Mouse (Mus musculus): Measurements from ENCODE around the gene Tnxb. TPM values are rescaled to one million over a fixed set of nuclear protein-coding genes. Genes with fewer than 3 reads are reported as not detected.

The Tnxb gene
- polyA plus RNA-seq, 1 experiment from 2014 or later = 0.85 TPM

DNA sequence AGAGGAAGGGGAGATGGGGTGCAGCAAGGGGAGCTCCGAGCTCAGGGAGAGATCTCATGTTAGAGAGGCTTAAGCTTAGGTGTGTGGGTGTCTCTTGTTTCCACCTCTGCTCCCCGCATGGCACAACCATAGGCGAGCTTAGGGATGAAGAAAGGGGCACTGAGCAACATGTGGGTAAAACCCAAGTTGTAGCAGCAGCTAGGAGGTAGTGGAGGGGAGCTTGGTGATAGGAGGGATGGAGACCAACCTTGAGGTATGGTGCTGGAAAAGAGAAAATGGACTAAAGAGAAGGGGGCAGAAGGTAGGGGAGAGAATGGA is 10.5 kb upstream of the Tnxb start:
- Histone ChIP-seq H3K4me1 (ENCODE audit: insufficient read depth, low read depth, low read length) (peaks cover 17% of the 10 kb centered on the region), H3K9me3 (ENCODE audit: low read length) (no peaks in the 10 kb centered on the region), H3K4me2 (replicated peaks; ENCODE audit: low read depth, low read length) (no peak overlapping the region), H3K4me3 (ENCODE audit: low read depth, low read length) (no peak overlapping the region), H3K36me3 (ENCODE audit: insufficient read depth, low read length) (no peaks in the 10 kb centered on the region), H3K27me3 (replicated peaks; ENCODE audit: insufficient read depth, low read length) (peaks cover 7% of the 10 kb centered on the region), H3K27ac (ENCODE audit: low read length) (no peak overlapping the region), H3K9ac (replicated peaks; ENCODE audit: low read depth) (no peak overlapping the region)
- TF ChIP-seq CTCF (IDR thresholded peaks at IDR 0.05) (no peak), EP300 (IDR thresholded peaks at IDR 0.05) (no peak)
- ATAC-seq (no peak), DNase-seq (ENCODE audit: low spot score) (no peak)
- WGBS = 68% methylated on average over 3 of the region's 3 CpGs

DNA sequence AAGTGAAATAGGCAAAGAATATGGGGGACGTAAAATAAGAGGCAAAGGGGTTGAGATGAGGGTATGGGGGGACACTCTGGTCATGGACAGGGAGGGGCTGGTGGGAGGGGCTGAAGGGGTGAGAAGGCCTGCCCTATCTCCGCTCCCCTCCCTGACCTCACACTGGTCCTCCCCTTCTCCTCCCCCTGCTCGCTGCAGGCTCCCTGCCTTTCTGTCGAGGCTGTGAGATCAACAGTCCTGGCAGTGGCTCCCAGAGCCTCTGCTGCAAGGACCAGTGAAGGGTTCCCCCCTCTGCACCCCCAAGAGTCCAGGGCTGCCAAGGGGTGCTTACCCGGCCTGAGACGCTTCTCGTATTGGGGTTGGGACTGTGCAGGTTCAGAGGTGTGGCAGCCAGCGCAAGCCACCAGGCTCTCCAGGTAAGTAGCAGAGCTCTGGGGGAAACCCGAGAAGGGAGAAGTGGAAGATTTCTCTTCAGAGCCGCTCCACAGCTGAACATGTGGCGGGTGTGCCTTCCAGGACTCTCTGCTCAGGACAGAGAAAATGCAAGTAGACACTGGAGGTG is 10.0 kb upstream of the Tnxb start:
- Histone ChIP-seq H3K9ac (replicated peaks; ENCODE audit: low read depth) (no peak overlapping the region), H3K36me3 (ENCODE audit: insufficient read depth, low read length) (no peaks in the 10 kb centered on the region), H3K27me3 (replicated peaks; ENCODE audit: insufficient read depth, low read length) (peaks cover 7% of the 10 kb centered on the region), H3K27ac (ENCODE audit: low read length) (no peak overlapping the region; the same call in 1 of the 2 replicates), H3K4me1 (ENCODE audit: insufficient read depth, low read depth, low read length) (peaks cover 13% of the 10 kb centered on the region), H3K4me2 (replicated peaks; ENCODE audit: low read depth, low read length) (no peak overlapping the region; the same call in 1 of the 2 replicates), H3K4me3 (ENCODE audit: low read depth, low read length) (peak overlapping the region; percentile 8; the same call in 1 of the 2 replicates), H3K9me3 (ENCODE audit: low read length) (no peaks in the 10 kb centered on the region)
- 22% methylated on average over 10 of the region's 11 CpGs for WGBS
- TF ChIP-seq EP300 (IDR thresholded peaks at IDR 0.05) (no peak), CTCF (IDR thresholded peaks at IDR 0.05) (no peak)
- ATAC-seq = no peak
- DNase-seq (ENCODE audit: low spot score) = no peak

DNA sequence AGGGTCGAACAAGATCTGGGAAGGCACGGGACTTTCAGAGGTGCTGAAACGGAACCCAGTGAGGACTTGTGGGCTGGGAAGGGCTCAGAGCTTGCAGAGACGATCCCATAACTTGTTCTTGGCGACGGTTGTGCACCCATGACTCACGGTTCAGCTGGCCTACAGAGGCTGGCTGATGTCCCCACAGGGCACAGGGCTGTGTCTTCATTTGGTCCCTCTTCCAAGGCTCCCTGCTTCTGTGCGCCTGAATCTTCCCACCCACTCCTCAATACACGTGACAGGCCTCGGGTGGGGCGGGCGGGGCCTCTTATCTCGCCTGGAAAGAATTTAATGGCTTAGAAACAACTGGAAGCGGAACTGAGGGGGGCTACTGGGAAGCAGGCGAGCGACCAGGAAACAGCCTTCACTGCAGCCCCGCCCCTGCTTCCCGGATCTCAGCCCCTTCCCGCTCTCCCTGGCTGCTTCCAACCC is 9.2 kb upstream of the Tnxb start:
- Histone ChIP-seq H3K36me3 (ENCODE audit: insufficient read depth, low read length) (no peaks in the 10 kb centered on the region), H3K27me3 (replicated peaks; ENCODE audit: insufficient read depth, low read length) (peaks cover 7% of the 10 kb centered on the region), H3K27ac (ENCODE audit: low read length) (peak overlapping the region; percentile 57; the same call in 1 of the 2 replicates), H3K4me3 (ENCODE audit: low read depth, low read length) (peak overlapping the region; percentile 14; the same call in 1 of the 2 replicates), H3K9ac (replicated peaks; ENCODE audit: low read depth) (no peak overlapping the region), H3K4me1 (ENCODE audit: insufficient read depth, low read depth, low read length) (peaks cover 12% of the 10 kb centered on the region), H3K4me2 (replicated peaks; ENCODE audit: low read depth, low read length) (peak overlapping the region; percentile 48), H3K9me3 (ENCODE audit: low read length) (no peaks in the 10 kb centered on the region)
- 3% methylated on average over 18 of the region's 19 CpGs for WGBS
- peak; percentile 83 for ATAC-seq
- TF ChIP-seq CTCF (IDR thresholded peaks at IDR 0.05) = no peak
- peak; percentile 79 for TF ChIP-seq EP300 (IDR thresholded peaks at IDR 0.05)
- peak; percentile 81 for DNase-seq (ENCODE audit: low spot score)

DNA sequence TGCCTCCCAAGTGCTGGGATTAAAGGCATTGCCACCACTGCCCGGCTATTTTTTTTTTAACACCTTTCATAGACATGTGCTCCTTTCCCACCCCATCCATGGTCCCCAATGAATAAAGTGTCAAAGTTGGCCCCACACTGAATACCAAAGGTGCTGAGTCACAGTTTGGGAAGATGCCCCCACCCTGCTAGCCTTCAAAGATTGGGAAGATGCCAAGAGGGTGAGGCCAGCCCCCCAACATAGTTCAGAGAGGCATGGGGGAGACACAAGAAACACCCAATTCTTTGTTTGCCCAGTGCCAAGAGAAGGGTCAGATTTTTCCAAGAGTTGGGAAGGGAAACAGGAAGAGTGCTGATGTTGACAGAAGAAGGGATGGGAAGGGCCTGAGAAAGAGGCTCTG is 7.9 kb upstream of the Tnxb start:
- ATAC-seq = no peak
- Histone ChIP-seq H3K4me2 (replicated peaks; ENCODE audit: low read depth, low read length) (no peak overlapping the region), H3K9me3 (ENCODE audit: low read length) (no peaks in the 10 kb centered on the region), H3K27me3 (replicated peaks; ENCODE audit: insufficient read depth, low read length) (peaks cover 7% of the 10 kb centered on the region), H3K36me3 (ENCODE audit: insufficient read depth, low read length) (no peaks in the 10 kb centered on the region), H3K4me3 (ENCODE audit: low read depth, low read length) (no peak overlapping the region), H3K27ac (ENCODE audit: low read length) (no peak overlapping the region), H3K4me1 (ENCODE audit: insufficient read depth, low read depth, low read length) (peaks cover 12% of the 10 kb centered on the region; the same call in 1 of the 2 replicates), H3K9ac (replicated peaks; ENCODE audit: low read depth) (no peak overlapping the region)
- TF ChIP-seq EP300 (IDR thresholded peaks at IDR 0.05) = no peak
- no peak for TF ChIP-seq CTCF (IDR thresholded peaks at IDR 0.05)
- 90% methylated on average over 1 of the region's 1 CpGs for WGBS
- no peak for DNase-seq (ENCODE audit: low spot score)

DNA sequence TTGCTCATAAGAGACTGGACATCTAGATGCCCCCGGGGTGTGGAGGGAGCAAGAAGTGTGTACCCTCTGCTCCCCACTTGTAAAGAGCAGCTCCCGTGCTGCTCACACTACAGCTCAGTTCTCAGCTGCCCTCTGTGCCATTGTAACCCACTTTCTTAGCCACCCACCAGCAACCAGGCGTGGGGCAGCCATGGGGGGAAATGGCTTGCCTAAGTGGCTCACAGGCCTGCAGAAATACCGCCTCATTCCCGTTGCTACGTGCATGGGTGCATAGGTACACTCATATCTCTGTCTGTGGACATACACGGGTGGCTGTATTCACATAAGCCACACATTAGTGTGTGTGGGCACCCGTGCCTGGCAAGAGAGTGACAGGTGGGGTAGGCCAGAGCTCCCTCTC is 7.4 kb upstream of the Tnxb start:
- no peaks in the 10 kb centered on the region for H3K36me3 ChIP-seq (ENCODE audit: insufficient read depth, low read length)
- no peak overlapping the region for H3K9ac ChIP-seq (replicated peaks; ENCODE audit: low read depth)
- H3K4me3 ChIP-seq (ENCODE audit: low read depth, low read length) = no peak overlapping the region
- H3K27me3 ChIP-seq (replicated peaks; ENCODE audit: insufficient read depth, low read length) = peaks cover 7% of the 10 kb centered on the region
- no peaks in the 10 kb centered on the region for H3K9me3 ChIP-seq (ENCODE audit: low read length)
- ATAC-seq (no peak), DNase-seq (ENCODE audit: low spot score) (no peak)
- H3K4me1 ChIP-seq (ENCODE audit: insufficient read depth, low read depth, low read length) = peaks cover 12% of the 10 kb centered on the region; the same call in 1 of the 2 replicates
- WGBS = 83% methylated on average over 8 of the region's 8 CpGs
- H3K4me2 ChIP-seq (replicated peaks; ENCODE audit: low read depth, low read length) = no peak overlapping the region
- H3K27ac ChIP-seq (ENCODE audit: low read length) = no peak overlapping the region
- TF ChIP-seq EP300 (IDR thresholded peaks at IDR 0.05) (no peak), CTCF (IDR thresholded peaks at IDR 0.05) (no peak)

DNA sequence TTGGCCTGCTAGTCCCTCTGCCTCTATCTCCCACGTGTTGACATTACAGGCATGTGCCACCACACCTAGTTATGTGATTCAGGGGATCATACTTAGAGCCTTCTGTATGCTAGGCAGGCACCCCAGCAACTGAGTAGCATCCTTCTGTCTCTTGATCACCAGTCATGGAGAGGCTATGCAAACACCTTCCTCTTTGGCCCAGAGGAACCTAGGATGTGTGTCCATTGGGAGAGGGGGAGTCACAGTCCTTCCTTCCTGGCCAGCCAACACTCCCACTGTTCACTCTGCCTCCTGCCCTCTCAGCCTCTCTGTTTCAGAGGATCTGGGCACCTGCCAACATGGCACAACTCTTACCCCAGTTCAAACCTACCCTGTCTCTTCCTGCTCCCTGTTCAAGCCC is 6.8 kb upstream of the Tnxb start:
- no peak overlapping the region for H3K9ac ChIP-seq (replicated peaks; ENCODE audit: low read depth)
- H3K4me3 ChIP-seq (ENCODE audit: low read depth, low read length) = no peak overlapping the region
- ATAC-seq = no peak
- H3K4me1 ChIP-seq (ENCODE audit: insufficient read depth, low read depth, low read length) = peaks cover 12% of the 10 kb centered on the region; the same call in 1 of the 2 replicates
- peaks cover 7% of the 10 kb centered on the region for H3K27me3 ChIP-seq (replicated peaks; ENCODE audit: insufficient read depth, low read length)
- TF ChIP-seq CTCF (IDR thresholded peaks at IDR 0.05) (no peak), EP300 (IDR thresholded peaks at IDR 0.05) (no peak)
- 63% methylated on average over 1 of the region's 1 CpGs for WGBS
- H3K36me3 ChIP-seq (ENCODE audit: insufficient read depth, low read length) = no peaks in the 10 kb centered on the region
- DNase-seq (ENCODE audit: low spot score) = no peak
- no peak overlapping the region for H3K27ac ChIP-seq (ENCODE audit: low read length)
- no peaks in the 10 kb centered on the region for H3K9me3 ChIP-seq (ENCODE audit: low read length)
- no peak overlapping the region for H3K4me2 ChIP-seq (replicated peaks; ENCODE audit: low read depth, low read length)
